Mouse (Mus musculus): Measurements from ENCODE around the gene Pik3c2b. TPM values are rescaled to one million over a fixed set of nuclear protein-coding genes. Genes with fewer than 3 reads are reported as not detected.
"Not testable (repeated sequence)": the region's sequence is repeated elsewhere in the genome, so short reads cannot be mapped to it uniquely, and the experiment has no call there.

The Pik3c2b gene
- polyA plus RNA-seq, 1 experiment = 11.9 TPM

- 97% methylated on average over 5 of the region's 5 CpGs for WGBS
- DNase-seq = no peak
- TF ChIP-seq CTCF (IDR thresholded peaks at IDR 0.05; ENCODE audit: insufficient read depth, low read length) = no peak
- no peak within 1 kb of the TSS for H3K4me3 ChIP-seq (replicated peaks; ENCODE audit: extremely low read depth, low read depth, low read length)
- H3K4me1 ChIP-seq (ENCODE audit: control insufficient read depth, insufficient read depth, low read length) = peaks cover 2% of the 10 kb centered on the region; the same call in 1 of the 2 replicates
Measured at GRCm38 (mm10) chr1:133030461-133030860, 15.0 kb upstream of the Pik3c2b start, which contains the start of gene Mdm4. Mdm4 (minus strand) TSS chr1:133030561.

- TF ChIP-seq POLR2A (IDR thresholded peaks at IDR 0.05; ENCODE audit: borderline replicate concordance, extremely low read depth, low read depth, low read length) = no peak
- no peak for TF ChIP-seq CTCF (IDR thresholded peaks at IDR 0.05; ENCODE audit: insufficient read depth, low read length)
- H3K4me3 ChIP-seq (replicated peaks; ENCODE audit: extremely low read depth, low read depth, low read length) = no peak overlapping the region
- no peak for DNase-seq
- WGBS = 33% methylated on average over 5 of the region's 5 CpGs
- peaks cover 2% of the 10 kb centered on the region; the same call in 1 of the 2 replicates for H3K4me1 ChIP-seq (ENCODE audit: control insufficient read depth, insufficient read depth, low read length)
Measured at GRCm38 (mm10) chr1:133032981-133033315, 12.5 kb upstream of the Pik3c2b start.

GRCm38 (mm10) chr1:133033316-133034090 is 12.0 kb upstream of the Pik3c2b start:
- peak; percentile 58 for DNase-seq
- H3K4me3 ChIP-seq (replicated peaks; ENCODE audit: extremely low read depth, low read depth, low read length) = peak overlapping the region; percentile 91
- peaks cover 2% of the 10 kb centered on the region; the same call in 1 of the 2 replicates for H3K4me1 ChIP-seq (ENCODE audit: control insufficient read depth, insufficient read depth, low read length)
- TF ChIP-seq CTCF (IDR thresholded peaks at IDR 0.05; ENCODE audit: insufficient read depth, low read length) (no peak), POLR2A (IDR thresholded peaks at IDR 0.05; ENCODE audit: borderline replicate concordance, extremely low read depth, low read depth, low read length) (no peak)
- WGBS = under 1% methylated on average over 28 of the region's 28 CpGs

- WGBS = 5% methylated on average over 11 of the region's 11 CpGs
- no peak for DNase-seq
- Histone ChIP-seq H3K4me3 (replicated peaks; ENCODE audit: extremely low read depth, low read depth, low read length) (peak overlapping the region; percentile 40), H3K4me1 (ENCODE audit: control insufficient read depth, insufficient read depth, low read length) (peaks cover 2% of the 10 kb centered on the region; the same call in 1 of the 2 replicates)
- TF ChIP-seq CTCF (IDR thresholded peaks at IDR 0.05; ENCODE audit: insufficient read depth, low read length) = no peak
- no peak for TF ChIP-seq POLR2A (IDR thresholded peaks at IDR 0.05; ENCODE audit: borderline replicate concordance, extremely low read depth, low read depth, low read length)
Measured at GRCm38 (mm10) chr1:133034091-133034460, 11.4 kb upstream of the Pik3c2b start.

GRCm38 (mm10) chr1:133034682-133035081 is 10.8 kb upstream of the Pik3c2b start:
- not testable (repeated sequence) for DNase-seq; H3K4me3 ChIP-seq (replicated peaks; ENCODE audit: extremely low read depth, low read depth, low read length); H3K4me1 ChIP-seq (ENCODE audit: control insufficient read depth, insufficient read depth, low read length)
- WGBS = 83% methylated on average over 7 of the region's 7 CpGs

- Histone ChIP-seq H3K4me1 (ENCODE audit: control insufficient read depth, insufficient read depth, low read length) (no peaks in the 10 kb centered on the region), H3K4me3 (replicated peaks; ENCODE audit: extremely low read depth, low read depth, low read length) (no peak overlapping the region)
- TF ChIP-seq POLR2A (IDR thresholded peaks at IDR 0.05; ENCODE audit: borderline replicate concordance, extremely low read depth, low read depth, low read length) (no peak), CTCF (IDR thresholded peaks at IDR 0.05; ENCODE audit: insufficient read depth, low read length) (peak; percentile 46)
- 16% methylated on average over 4 of the region's 4 CpGs for WGBS
- no peak for DNase-seq
Measured at GRCm38 (mm10) chr1:133039505-133039949, 5.9 kb upstream of the Pik3c2b start.

GRCm38 (mm10) chr1:133045861-133046440 is 484 bp downstream of the Pik3c2b start:
- no peak for TF ChIP-seq CTCF (IDR thresholded peaks at IDR 0.05; ENCODE audit: insufficient read depth, low read length)
- TF ChIP-seq POLR2A (IDR thresholded peaks at IDR 0.05; ENCODE audit: borderline replicate concordance, extremely low read depth, low read depth, low read length) = peak; percentile 7; the same call in 1 of the 2 replicates
- peaks cover 8% of the 10 kb centered on the region; the same call in 1 of the 2 replicates for H3K4me1 ChIP-seq (ENCODE audit: control insufficient read depth, insufficient read depth, low read length)
- under 1% methylated on average over 61 of the region's 71 CpGs for WGBS
- peak overlapping the region; percentile 69 for H3K4me3 ChIP-seq (replicated peaks; ENCODE audit: extremely low read depth, low read depth, low read length)
- peak; percentile 70 for DNase-seq

GRCm38 (mm10) chr1:133046441-133046931 is 1.0 kb downstream of the Pik3c2b start:
- Histone ChIP-seq H3K4me1 (ENCODE audit: control insufficient read depth, insufficient read depth, low read length) (peaks cover 8% of the 10 kb centered on the region; the same call in 1 of the 2 replicates), H3K4me3 (replicated peaks; ENCODE audit: extremely low read depth, low read depth, low read length) (peak overlapping the region; percentile 69)
- peak; percentile 51 for DNase-seq
- TF ChIP-seq CTCF (IDR thresholded peaks at IDR 0.05; ENCODE audit: insufficient read depth, low read length) = no peak
- no peak for TF ChIP-seq POLR2A (IDR thresholded peaks at IDR 0.05; ENCODE audit: borderline replicate concordance, extremely low read depth, low read depth, low read length)
- under 1% methylated on average over 40 of the region's 40 CpGs for WGBS

GRCm38 (mm10) chr1:133047575-133047974 is 2.1 kb downstream of the Pik3c2b start:
- no peak for TF ChIP-seq CTCF (IDR thresholded peaks at IDR 0.05; ENCODE audit: insufficient read depth, low read length)
- H3K4me1 ChIP-seq (ENCODE audit: control insufficient read depth, insufficient read depth, low read length) = peaks cover 11% of the 10 kb centered on the region; the same call in 1 of the 2 replicates
- no peak for DNase-seq
- 46% methylated on average over 8 of the region's 8 CpGs for WGBS
- H3K4me3 ChIP-seq (replicated peaks; ENCODE audit: extremely low read depth, low read depth, low read length) = no peak overlapping the region

GRCm38 (mm10) chr1:133048690-133049089 is 3.2 kb downstream of the Pik3c2b start:
- H3K4me3 ChIP-seq (replicated peaks; ENCODE audit: extremely low read depth, low read depth, low read length) = no peak overlapping the region
- H3K4me1 ChIP-seq (ENCODE audit: control insufficient read depth, insufficient read depth, low read length) = peaks cover 11% of the 10 kb centered on the region
- TF ChIP-seq CTCF (IDR thresholded peaks at IDR 0.05; ENCODE audit: insufficient read depth, low read length) (no peak), POLR2A (IDR thresholded peaks at IDR 0.05; ENCODE audit: borderline replicate concordance, extremely low read depth, low read depth, low read length) (no peak)
- DNase-seq = no peak
- 59% methylated on average over 2 of the region's 2 CpGs for WGBS
